Mouse (Mus musculus) MN1 (cell line): ENCODE data around the gene Snupn.
A peak's percentile ranks its signal among the peaks of the same experiment; 100 is the strongest.
"Not testable (repeated sequence)": the region's sequence is repeated elsewhere in the genome, so short reads cannot be mapped to it uniquely, and the experiment has no call there.

Experiments used
- DNase-seq: peaks from one replicate; pipeline ENCODE4 v3.0.0-alpha.2; 2016; ENCODE audit warnings: low spot score

Snupn gene

DNA sequence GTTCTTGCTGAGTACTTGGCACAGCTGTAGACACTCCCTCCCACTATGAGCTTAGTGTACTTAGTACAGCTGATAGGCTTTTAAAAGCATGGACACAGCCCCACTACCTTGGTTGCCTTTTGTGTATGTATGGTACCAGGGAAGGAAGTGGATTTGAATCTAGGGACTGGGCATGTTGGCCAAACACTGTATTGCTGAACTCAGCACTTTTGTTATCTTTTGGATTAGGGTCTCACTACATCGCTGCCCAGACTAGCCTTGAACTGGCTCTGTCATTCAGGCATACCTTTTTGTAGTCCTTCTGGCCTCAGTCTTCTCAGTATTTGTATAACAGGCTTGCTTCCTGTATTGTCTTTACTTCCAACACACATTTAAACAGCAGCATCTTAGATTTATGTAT is 20.1 kb upstream of the Snupn start:
- DNase-seq: no peak

GRCm38 (mm10) chr9:56936861-56937222 is 13.8 kb upstream of the Snupn start:
- DNase-seq: peak; percentile 76

GRCm38 (mm10) chr9:56937223-56938160 is 13.2 kb upstream of the Snupn start, which contains the start of gene Imp3:
TSS of gene Imp3 (plus strand) at chr9:56937475.
- peak; percentile 97 for DNase-seq

DNA sequence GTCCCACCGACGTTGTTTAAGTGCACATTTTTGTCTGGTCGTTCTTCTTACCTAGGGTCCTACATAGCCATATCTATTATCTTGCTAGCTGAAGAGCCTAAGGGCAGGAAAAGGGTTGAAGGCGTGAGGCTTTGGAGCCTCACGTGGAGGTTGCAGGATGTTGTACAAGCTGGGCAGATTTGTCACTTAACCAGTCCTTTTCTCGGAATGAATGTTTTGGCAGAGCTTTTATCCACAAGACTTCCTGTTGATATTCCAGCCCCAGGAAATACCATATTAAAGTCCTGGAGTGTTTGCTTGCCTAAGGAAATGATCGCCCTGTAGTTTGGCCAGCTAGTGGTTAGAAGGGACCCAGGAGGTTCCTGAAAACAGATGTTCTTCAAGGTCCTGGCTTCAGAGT is 12.3 kb upstream of the Snupn start:
- peak; percentile 49 for DNase-seq

DNA sequence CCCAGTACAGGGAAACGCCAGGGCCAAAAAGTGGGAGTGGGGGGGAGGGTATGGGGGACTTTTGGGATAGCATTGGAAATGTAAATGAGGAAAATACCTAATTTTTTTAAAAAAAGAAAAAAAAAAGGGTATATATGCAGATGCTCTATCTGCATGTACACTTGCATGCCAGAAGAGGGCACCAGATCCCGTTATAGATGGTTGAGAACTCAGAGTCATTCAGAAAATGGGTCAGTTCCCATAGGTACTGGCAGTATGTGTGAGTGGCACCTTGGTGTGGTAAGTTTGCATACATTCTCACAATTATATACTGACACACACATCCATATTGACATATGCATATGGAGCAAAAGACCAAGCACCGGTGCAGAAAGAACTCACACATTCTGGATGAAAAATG is 3.2 kb upstream of the Snupn start:
- peak; percentile 37 for DNase-seq

GRCm38 (mm10) chr9:56948699-56949098 is 2.0 kb upstream of the Snupn start:
- DNase-seq: not testable (repeated sequence)

DNA sequence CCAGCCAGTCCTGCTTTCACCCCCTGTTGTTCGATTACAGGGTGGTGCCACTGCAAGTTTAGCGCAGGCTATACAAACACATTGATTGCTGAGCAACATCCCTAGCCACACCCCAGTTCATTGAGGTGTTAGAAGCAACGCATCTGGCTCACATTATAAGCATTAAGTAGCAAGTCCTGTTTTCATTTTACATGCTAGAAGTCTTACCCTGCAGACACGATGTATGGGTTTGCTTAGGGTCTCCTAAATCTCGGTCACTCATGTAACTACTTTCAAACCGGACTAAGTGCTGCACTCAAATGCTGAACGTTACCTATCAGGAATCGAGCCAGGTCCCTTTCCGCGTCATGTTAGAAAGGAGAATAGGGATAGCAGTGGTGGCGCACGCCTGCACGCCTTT is 911 bp upstream of the Snupn start:
- DNase-seq: peak; percentile 13

GRCm38 (mm10) chr9:56953562-56953961 is 2.9 kb downstream of the Snupn start:
- no peak for DNase-seq

DNA sequence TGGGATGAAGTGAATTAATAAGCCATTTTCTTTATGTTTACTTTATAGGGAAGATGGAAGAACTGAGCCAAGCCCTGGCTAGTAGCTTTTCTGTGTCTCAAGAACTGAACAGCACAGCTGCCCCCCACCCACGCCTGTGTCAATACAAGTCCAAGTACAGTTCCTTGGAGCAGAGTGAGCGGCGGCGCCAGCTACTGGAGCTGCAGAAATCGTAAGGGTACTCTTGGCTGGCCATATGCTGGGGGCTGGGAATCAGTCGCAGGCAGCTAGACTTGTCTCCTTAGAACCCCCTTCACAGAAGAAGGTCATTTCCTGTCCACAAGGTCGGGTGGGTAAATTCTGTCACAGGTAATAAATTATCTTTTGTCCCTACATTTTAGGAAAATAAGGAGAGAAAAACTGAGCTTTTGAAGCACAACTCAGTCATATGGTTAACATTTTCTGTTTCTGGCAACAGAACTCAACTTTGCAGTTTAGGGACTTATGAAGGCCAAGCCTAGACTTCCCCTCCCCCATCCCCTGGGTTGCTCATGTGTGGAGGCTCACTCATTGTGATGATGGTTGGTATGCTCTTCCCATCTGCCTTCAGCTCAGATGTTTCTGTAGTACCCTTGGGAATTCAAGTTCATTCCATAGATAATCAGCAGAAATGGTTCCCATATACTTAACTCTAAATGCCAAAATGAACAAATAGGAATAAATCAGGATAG is 6.4 kb downstream of the Snupn start:
- DNase-seq: no peak

GRCm38 (mm10) chr9:56958689-56959088 is 8.0 kb downstream of the Snupn start:
- DNase-seq: no peak

GRCm38 (mm10) chr9:56961591-56961990 is 10.9 kb downstream of the Snupn start:
- no peak for DNase-seq

- DNase-seq: no peak
These were observed 19.5 kb downstream of the Snupn start for GRCm38 (mm10) chr9:56970158-56970557.

- DNase-seq: no peak
These were observed 23.4 kb downstream of the Snupn start for GRCm38 (mm10) chr9:56973960-56974524.

DNA sequence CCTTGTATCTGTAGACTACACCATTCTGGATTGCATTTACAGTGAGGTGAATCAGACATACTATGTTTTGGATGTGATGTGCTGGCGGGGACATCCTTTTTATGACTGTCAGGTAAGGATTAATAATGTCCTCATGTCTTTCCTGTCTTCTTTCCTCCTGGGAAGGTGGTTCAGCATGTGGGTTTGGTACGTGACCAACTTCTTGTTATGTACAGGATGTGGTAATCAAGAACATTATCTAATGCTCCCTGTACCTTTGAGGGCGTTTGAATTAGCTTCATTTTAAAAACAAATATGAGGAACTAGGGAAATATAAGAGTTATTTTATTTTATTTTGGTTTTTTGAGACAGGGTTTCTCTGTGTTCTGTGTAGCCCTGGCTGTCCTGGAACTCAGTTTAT is 24.5 kb downstream of the Snupn start:
- no peak for DNase-seq

DNA sequence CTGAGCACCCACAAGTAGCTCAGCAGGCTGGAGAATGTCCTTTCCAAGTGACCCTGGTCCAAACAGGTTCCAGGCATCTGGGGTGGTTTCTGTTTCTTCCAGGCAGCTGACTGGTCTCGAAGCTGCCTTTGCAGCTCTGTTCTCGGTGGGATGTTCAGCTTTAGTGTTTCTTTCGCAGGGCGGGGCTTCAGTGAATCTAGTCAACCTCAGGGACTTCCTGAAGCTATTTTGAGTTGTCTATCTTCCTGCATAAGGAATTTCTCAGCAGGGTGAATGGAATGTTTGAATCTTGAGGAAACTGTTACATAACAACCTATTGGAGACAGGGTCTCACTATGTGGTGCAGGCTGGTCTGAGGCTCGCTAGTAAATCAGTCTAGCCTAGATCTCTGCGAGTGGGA is 29.5 kb downstream of the Snupn start:
- DNase-seq: no peak

DNA sequence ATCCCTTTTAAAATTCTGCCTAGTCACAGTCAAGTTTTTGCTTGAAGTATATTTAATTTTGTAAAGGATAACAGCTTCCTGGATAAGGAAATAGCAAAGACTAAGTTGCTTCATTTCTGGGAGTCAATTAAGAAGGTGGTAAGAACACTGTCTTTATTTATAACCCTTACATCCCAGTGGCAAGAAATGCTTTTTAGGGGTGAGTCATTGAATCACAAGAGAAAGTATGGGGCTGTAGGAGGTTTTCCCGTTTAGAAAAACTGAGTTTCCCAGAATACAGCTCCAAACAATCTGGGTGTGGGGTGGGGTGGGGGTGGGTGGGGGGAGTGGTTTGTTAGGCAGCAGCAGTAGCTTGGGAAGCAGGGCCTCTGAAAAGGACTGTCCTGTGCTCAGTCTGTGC is 30.8 kb downstream of the Snupn start:
- DNase-seq: no peak

GRCm38 (mm10) chr9:56994286-56995197 is 43.9 kb downstream of the Snupn start, which contains the start of gene Ptpn9:
TSS of gene Ptpn9 (plus strand) at chr9:56994923.
- peak; percentile 92 for DNase-seq

DNA sequence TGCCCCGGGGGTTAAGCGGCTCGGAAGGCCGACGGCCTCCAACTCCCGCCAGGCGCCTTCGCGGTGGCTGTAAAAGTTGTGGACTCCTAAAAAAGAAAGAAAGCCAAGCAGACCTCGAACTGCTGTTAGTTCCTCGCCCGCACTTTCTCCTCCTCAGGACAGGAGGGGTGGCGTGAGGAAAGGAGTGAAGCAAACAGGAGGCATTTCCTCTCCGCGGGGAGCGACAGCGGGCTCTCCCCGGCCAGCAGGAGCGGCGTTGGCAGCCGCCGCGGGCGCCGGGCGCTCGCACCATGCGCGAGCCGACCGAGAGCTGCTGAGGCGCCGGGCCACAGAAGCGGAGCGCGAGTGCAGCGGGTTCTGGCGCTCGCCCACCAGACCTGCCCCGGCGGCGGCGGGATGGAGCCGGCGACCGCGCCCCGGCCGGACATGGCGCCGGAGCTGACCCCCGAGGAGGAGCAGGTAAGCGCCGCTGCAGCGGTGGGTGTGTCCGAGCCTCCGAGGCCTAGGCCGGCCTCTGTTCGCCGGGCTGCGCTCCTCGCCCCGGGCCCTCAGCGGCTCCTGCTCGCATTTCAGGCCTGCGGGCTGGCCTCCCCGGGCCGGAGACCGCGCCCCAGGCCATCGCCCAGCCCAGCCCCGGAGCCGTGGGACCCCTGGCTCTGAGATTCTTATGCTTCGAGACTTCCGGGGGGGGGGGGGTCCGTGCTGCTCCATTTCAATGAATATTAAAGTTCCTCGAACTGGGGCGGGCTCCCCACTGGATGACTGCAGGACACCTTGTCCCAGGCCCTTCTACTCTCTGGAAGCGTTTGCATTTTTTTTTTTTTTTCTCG is 44.7 kb downstream of the Snupn start:
- DNase-seq: peak; percentile 78

GRCm38 (mm10) chr9:56996028-56996346 is 45.3 kb downstream of the Snupn start:
- DNase-seq: peak; percentile 44

DNA sequence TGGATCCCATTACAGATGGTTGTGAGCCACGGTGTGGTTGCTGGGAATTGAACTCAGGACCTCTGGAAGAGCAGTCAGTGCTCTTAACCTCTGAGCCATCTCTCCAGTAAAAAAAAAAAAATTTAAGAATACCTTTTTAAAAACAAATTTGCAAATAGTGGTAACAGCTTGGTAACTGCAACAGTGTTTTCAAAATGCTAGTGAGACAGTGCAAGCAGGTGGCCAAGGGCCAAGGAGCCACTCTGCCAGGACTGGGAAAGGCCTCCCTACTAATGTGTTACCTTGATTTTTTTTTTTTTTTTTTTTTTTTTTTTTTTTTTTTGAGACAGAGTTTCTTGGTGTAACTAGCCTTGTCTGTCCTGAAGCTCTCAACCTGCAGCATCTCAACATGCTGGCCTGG is 46.5 kb downstream of the Snupn start:
- DNase-seq: peak; percentile 36

DNA sequence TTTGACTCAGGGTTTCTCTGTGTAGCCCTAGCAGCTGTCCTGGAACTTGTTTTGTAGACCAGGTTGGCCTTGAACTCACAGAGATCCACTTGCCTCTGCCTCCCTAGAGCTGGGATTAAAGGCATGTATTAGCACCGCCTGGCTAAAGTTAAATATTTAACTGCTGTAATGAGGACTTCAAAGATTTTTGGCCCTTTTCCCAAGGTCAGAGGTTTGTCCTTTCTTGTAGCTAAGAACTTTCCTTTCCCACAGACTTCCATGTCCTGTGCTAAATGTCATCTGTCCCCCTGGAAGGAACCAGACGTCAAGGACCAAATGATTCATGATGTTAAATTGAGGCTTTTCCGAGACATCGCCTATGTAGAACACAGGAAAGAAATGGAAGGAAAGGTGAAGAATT is 52.3 kb downstream of the Snupn start:
- DNase-seq: no peak
